Mouse (Mus musculus) kidney, embryonic 15.5 days (tissue): ENCODE measurements around the gene Acot8. TPM values are rescaled to one million over a fixed set of nuclear protein-coding genes. Genes with fewer than 3 reads are reported as not detected.
A peak's percentile ranks its signal among the peaks of the same experiment; 100 is the strongest.

Experiments used
- ATAC-seq: fragments of 200-750 bp; cut with Nextera tagmentation; replicated peaks from 2 replicates; pipeline ENCODE4 v1.8.0; 2017; ENCODE audit warnings: moderate TSS enrichment; ENCODE audit not compliant: low FRiP score
- H3K27ac ChIP-seq: fragments of 300-500 bp; sonication (generic); 2 replicates; pipeline ENCODE4 v1.5.1; 2015; ENCODE audit warnings: mild to moderate bottlenecking, inconsistent platforms
- H3K27me3 ChIP-seq: fragments of 300-500 bp; sonication (generic); 2 replicates; pipeline ENCODE4 v1.6.1; 2015; ENCODE audit warnings: inconsistent platforms
- H3K36me3 ChIP-seq: fragments of 300-500 bp; sonication (generic); 2 replicates; pipeline ENCODE4 v1.6.1; 2015; ENCODE audit warnings: inconsistent platforms
- H3K4me1 ChIP-seq: fragments of 300-500 bp; sonication (generic); 2 replicates; pipeline ENCODE4 v1.6.1; 2015; ENCODE audit warnings: inconsistent platforms
- H3K4me2 ChIP-seq: fragments of 300-500 bp; sonication (generic); 2 replicates; pipeline ENCODE4 v1.6.1; 2015; ENCODE audit warnings: moderate library complexity, mild to moderate bottlenecking, inconsistent platforms
- H3K4me3 ChIP-seq: fragments of 300-500 bp; sonication (generic); replicated peaks from 2 replicates; pipeline ENCODE4 v1.5.1; 2015; ENCODE audit warnings: mild to moderate bottlenecking, inconsistent platforms
- H3K9ac ChIP-seq: fragments of 300-500 bp; sonication (generic); 2 replicates; pipeline ENCODE4 v1.6.1; 2015; ENCODE audit warnings: mild to moderate bottlenecking, inconsistent platforms
- H3K9me3 ChIP-seq: fragments of 300-500 bp; sonication (generic); replicated peaks from 2 replicates; pipeline ENCODE4 v1.6.1; 2016; ENCODE audit warnings: inconsistent platforms
- WGBS: fragments of 180-500 bp; shearing (Covaris S2); methylation state at CpG from one replicate; pipeline ENCODE4 v1.1.7; 2015; ENCODE audit warnings: mixed read lengths; 5-methylcytosine and 5-hydroxymethylcytosine counted together
- polyA plus RNA-seq: library from polyadenylated mRNA; unstranded; fragments of >200 nt; fragmentation: Nextera tagmentation; extraction: Ambion mirVana; gene quantifications from 2 replicates; pipeline ENCODE4 v1.2.1, GENCODE M21; 2015

The Acot8 gene
- polyA plus RNA-seq, 1 experiment from 2014 or later, result 20.8 TPM

DNA sequence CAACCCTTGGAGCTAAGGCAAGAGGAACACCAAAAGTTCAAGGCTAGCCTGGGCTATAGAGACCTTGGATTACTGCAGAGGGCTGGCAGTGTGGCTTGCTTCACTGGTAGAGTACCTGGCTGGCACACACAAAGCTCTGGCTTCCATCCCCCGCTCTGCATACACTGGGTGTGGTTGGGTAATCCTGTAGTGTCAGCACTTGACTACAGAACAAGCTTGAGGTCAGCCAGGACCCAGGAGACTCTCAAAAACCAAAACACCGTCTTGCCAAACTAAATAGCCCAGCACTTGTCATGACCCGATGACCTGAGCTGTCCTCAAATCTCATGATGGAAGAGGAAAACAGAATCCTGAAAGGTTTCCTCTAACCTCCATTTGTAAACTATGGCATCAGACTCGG, 14.2 kb downstream of the Acot8 start:
- H3K4me1 ChIP-seq, result peaks cover 28% of the 10 kb centered on the region
- no peak overlapping the region for H3K4me2 ChIP-seq
- no peak for ATAC-seq
- H3K27me3 ChIP-seq, result no peaks in the 10 kb centered on the region
- H3K27ac ChIP-seq, result no peak overlapping the region
- H3K36me3 ChIP-seq, result peaks cover 63% of the 10 kb centered on the region
- H3K4me3 ChIP-seq, result no peak overlapping the region
- H3K9me3 ChIP-seq, result no peaks in the 10 kb centered on the region
- no peak overlapping the region for H3K9ac ChIP-seq
- 77% methylated on average over 4 of the region's 4 CpGs for WGBS

DNA sequence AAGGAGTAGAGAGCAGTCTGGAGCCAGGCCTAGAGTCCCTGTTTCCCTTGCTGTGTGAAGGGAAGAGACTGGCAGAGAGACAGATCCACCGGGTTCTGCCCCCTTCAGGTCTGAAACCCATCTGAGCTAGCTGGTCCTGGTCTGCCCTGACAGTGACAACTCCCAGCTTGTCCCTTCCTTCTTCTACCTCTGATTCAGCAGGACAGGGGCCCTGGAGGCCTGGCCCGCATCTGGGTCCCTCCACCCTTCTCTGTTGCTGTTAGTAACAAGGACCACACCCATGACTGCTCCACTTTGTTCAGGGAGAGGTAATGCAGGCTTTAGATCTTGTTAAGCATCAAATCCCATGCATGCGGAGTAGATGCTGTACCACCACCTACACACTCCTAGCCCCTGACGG, 16.3 kb downstream of the Acot8 start:
- H3K4me3 ChIP-seq, result no peak overlapping the region
- no peak overlapping the region for H3K9ac ChIP-seq
- no peak overlapping the region for H3K27ac ChIP-seq
- no peaks in the 10 kb centered on the region for H3K9me3 ChIP-seq
- WGBS, result 63% methylated on average over 4 of the region's 4 CpGs
- H3K4me1 ChIP-seq, result peaks cover 34% of the 10 kb centered on the region
- H3K27me3 ChIP-seq, result no peaks in the 10 kb centered on the region
- H3K36me3 ChIP-seq, result peaks cover 49% of the 10 kb centered on the region
- no peak for ATAC-seq
- no peak overlapping the region for H3K4me2 ChIP-seq

DNA sequence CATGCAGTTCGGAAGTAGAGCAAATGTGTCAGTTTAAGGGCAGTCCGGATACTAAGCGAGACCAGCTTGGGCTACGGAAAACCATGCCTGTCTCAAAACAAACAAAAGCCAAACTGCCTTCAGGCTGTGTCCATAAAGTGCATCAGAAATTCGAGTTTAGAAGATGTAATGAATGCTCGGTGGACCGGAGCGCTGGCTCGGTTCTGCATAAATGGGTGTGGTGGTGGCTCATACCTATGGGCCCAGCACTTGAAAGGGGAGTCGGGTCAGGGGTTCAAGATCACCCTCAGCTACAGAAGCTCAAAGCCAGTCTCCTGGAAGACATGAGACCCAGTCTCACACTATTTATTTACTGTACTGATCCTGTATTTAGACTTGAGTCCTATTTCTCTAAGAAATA, 16.9 kb downstream of the Acot8 start:
- no peak overlapping the region; the same call in 1 of the 2 replicates for H3K4me2 ChIP-seq
- H3K9ac ChIP-seq, result no peak overlapping the region
- H3K36me3 ChIP-seq, result peaks cover 43% of the 10 kb centered on the region
- H3K27ac ChIP-seq, result no peak overlapping the region
- no peaks in the 10 kb centered on the region for H3K27me3 ChIP-seq
- WGBS, result 68% methylated on average over 10 of the region's 10 CpGs
- no peak for ATAC-seq
- peaks cover 34% of the 10 kb centered on the region for H3K4me1 ChIP-seq
- no peaks in the 10 kb centered on the region for H3K9me3 ChIP-seq
- no peak overlapping the region for H3K4me3 ChIP-seq

DNA sequence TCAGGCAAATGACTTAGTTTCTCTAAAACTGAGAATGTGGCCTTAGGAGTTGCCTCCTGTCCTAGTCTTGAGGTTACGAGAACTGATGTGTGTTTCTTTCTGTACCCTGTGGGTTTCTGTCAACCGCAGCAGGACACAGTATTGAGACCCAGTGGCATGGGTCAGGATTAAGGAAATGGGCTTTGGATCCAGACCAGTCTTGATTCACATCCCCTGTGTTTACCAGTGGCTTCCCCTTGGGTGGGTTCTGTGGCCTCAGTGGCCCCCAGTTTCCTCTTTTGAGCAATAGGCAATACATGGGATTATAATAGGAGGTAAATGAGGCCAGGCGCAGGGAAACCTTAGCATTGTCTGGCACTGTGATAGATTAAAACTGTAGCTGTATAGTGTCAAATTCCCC, 17.6 kb downstream of the Acot8 start:
- H3K4me2 ChIP-seq, result peak overlapping the region; percentile 93
- no peaks in the 10 kb centered on the region for H3K27me3 ChIP-seq
- H3K4me3 ChIP-seq, result peak overlapping the region; percentile 77
- 0 out of 2 replicates have a peak overlapping the region, but pooled peaks have one; percentile 95 for H3K27ac ChIP-seq
- H3K36me3 ChIP-seq, result peaks cover 36% of the 10 kb centered on the region
- H3K4me1 ChIP-seq, result peaks cover 34% of the 10 kb centered on the region
- no peak for ATAC-seq
- 81% methylated on average over 3 of the region's 3 CpGs for WGBS
- 0 out of 2 replicates have a peak overlapping the region, but pooled peaks have one; percentile 79 for H3K9ac ChIP-seq
- no peaks in the 10 kb centered on the region for H3K9me3 ChIP-seq

DNA sequence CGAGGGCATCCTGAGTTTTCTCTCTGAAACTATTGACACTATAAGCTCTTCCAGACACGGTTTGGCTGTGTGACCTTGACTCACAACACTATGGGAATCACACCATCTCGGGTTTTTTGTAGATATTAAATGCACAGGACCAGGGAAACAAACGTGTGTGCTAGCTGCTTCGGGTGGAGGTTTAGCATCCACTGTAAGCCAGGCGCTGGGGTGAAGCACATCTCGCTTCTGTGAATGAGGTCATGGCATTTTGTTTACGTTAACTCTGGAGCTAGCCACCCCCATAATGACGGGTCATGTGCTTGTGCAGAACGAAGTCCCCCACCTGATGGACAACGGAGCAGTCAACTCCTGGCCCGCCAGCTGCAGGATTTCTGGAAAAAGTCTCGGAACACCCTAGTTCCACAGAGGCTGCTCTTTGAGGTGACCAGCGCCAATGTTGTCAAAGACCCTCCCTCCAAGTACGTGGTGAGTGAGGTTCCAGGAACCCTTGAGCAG, 18.2 kb downstream of the Acot8 start:
- ATAC-seq, result peak; percentile 16; the same call in 1 of the 2 replicates
- H3K36me3 ChIP-seq, result peaks cover 30% of the 10 kb centered on the region
- peak overlapping the region; percentile 77 for H3K4me3 ChIP-seq
- no peaks in the 10 kb centered on the region for H3K27me3 ChIP-seq
- WGBS, result 6% methylated on average over 15 of the region's 15 CpGs
- H3K27ac ChIP-seq, result peak overlapping the region; percentile 95
- H3K9ac ChIP-seq, result peak overlapping the region; percentile 79
- H3K9me3 ChIP-seq, result no peaks in the 10 kb centered on the region
- H3K4me2 ChIP-seq, result peak overlapping the region; percentile 93
- peaks cover 34% of the 10 kb centered on the region for H3K4me1 ChIP-seq

DNA sequence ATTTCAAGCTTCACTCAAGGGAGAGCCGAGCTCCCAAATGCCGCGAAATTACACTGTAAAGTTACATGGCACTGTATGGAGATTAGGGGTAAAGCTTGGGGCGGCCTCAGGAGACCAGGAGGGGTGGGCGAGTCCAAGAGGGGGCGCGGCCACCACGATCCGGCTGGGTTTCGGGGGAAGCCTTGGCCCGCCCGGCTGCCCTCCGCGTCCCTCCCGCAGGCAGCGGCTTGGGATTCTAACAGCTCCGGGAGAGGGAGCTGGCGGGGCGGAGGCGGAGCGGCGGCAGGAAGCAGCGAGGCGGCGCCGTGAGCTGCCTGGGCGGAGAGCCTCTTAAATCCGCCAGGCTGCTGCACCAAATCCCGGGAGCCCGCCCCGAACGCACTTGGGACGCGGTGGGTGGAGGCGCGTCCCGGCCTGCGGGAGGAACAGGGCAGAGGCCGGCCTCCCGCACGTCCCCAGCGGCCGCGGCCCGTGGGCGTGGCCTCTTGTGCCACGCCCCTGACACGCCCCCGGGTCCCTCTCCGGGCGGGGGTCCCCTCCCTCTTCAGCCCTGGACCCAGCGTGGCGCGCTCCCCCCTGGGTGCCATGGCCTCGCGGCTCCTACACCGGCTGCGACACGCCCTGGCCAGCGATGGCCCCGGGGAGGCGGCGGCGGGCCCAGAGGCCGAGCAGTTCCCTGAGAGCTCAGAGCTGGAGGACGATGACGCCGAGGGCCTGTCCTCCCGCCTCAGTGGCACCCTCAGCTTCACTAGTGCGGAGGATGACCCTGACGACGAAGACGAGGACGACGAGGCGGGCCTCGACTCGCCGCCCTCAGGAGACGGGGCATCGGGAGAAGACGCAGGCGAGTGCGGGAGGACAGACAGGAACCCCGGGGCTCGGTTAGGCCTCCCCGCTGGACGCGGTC, 18.9 kb downstream of the Acot8 start, which contains the start of gene Snx21:
Snx21 (plus strand) TSS at position 343 of the 907 bp plus-strand sequence.
- under 1% methylated on average over 81 of the region's 89 CpGs for WGBS

DNA sequence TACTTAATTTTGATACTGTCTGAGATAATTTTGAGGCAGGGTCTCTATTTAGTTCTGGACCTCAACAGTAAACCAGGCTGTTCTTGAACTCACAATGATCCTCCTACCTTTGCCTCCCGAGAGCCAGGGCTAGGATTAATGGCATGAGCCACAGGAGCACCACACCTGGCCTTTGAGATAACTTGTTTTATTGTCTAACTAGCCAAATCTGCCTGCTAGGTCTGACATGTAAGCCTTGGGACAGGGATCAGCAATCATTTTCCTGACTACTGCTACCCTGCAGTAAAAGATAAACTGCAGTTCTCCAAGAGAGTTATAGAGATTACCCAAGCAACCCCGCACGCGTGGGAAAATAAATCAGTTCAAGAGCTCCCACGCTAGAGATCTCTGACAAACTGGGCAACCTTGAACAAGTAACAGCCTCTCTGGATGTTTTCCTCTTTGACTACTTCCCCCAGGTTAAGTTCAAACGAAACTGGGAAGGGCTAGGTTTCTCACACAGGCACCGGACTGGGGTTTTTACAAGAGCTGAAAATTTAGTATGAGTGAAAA, 19.7 kb downstream of the Acot8 start:
- 6% methylated on average over 7 of the region's 7 CpGs for WGBS
- Histone ChIP-seq H3K4me2 (peak overlapping the region; percentile 93), H3K9ac (peak overlapping the region; percentile 79), H3K27me3 (no peaks in the 10 kb centered on the region), H3K4me3 (peak overlapping the region; percentile 77), H3K9me3 (no peaks in the 10 kb centered on the region), H3K4me1 (peaks cover 34% of the 10 kb centered on the region), H3K36me3 (peaks cover 15% of the 10 kb centered on the region), H3K27ac (peak overlapping the region; percentile 95)
- no peak; the same call in 1 of the 2 replicates for ATAC-seq

More for the DNA sequence above, 18.9 kb downstream of the Acot8 start, which contains the start of gene Snx21:
- Histone ChIP-seq H3K27ac (peak within 1 kb of the TSS; percentile 95), H3K9me3 (no peaks in the 10 kb centered on the region), H3K9ac (peak within 1 kb of the TSS; percentile 79), H3K4me1 (peaks cover 34% of the 10 kb centered on the region), H3K4me2 (peak within 1 kb of the TSS; percentile 93), H3K4me3 (peak within 1 kb of the TSS; percentile 77), H3K36me3 (peaks cover 23% of the 10 kb centered on the region), H3K27me3 (no peaks in the 10 kb centered on the region)
- peak; percentile 92 for ATAC-seq

DNA sequence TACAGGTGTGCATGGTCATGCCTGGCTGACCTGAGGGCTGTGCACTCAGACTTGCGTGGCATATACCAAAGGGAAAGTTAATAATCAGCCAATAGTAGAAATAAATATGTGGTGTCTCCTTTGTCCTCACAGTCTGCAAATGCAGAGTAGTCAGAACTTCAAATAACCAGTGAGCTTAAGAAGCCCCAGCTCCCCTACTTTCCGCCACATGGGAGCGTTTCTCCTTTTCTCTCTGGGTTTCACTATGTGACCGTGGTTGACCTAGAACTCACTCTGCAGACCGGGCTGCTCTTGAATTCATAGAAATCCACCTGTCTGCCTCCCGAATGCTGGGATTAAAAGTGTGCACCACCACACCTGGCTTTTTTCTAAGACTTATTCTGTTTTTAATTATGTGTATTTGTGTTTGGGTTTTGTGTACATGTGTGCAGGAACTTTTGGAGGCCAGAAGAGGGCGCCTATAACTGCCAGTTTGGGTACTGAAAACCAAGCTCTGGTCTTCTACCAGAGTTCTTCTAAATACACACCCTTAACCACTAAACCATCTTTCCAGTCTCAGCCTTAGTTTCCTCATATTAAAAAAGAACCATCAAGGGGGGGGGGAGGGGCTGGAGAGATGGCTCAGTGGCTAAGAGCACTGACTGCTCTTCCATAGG, 20.6 kb downstream of the Acot8 start:
- H3K9ac ChIP-seq, result no peak overlapping the region
- 0 out of 2 replicates have a peak overlapping the region, but pooled peaks have one; percentile 77 for H3K4me3 ChIP-seq
- ATAC-seq, result no peak
- WGBS, result 77% methylated on average over 7 of the region's 7 CpGs
- H3K4me2 ChIP-seq, result no peak overlapping the region
- peaks cover 9% of the 10 kb centered on the region; the same call in 1 of the 2 replicates for H3K36me3 ChIP-seq
- H3K27ac ChIP-seq, result no peak overlapping the region
- no peaks in the 10 kb centered on the region for H3K9me3 ChIP-seq
- peaks cover 34% of the 10 kb centered on the region for H3K4me1 ChIP-seq
- no peaks in the 10 kb centered on the region for H3K27me3 ChIP-seq

DNA sequence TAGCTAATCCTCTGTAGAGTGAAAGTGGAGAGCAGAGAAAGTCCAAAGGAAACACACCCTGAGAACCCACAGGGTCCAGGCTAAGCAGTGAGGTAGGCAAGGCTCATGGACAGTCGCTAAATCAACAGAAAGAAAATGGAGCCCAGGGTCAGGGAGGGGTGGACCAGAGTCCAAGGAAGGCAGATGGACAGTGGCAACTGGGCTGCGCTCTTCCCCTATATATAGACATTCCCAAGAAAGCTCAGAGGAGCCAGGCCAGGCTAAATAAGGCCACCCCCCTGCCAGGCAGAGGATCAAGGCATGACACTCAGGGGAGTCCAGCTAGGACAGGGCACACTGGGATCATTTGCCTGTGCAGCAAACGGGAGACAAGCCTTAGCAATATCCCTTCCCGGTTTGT, 22.8 kb downstream of the Acot8 start:
- no peak for ATAC-seq
- no peaks in the 10 kb centered on the region for H3K9me3 ChIP-seq
- no peaks in the 10 kb centered on the region for H3K27me3 ChIP-seq
- H3K9ac ChIP-seq, result no peak overlapping the region
- peaks cover 17% of the 10 kb centered on the region for H3K4me1 ChIP-seq
- no peak overlapping the region for H3K4me3 ChIP-seq
- H3K27ac ChIP-seq, result no peak overlapping the region
- H3K4me2 ChIP-seq, result no peak overlapping the region
- 76% methylated on average over 4 of the region's 4 CpGs for WGBS
- H3K36me3 ChIP-seq, result no peaks in the 10 kb centered on the region

DNA sequence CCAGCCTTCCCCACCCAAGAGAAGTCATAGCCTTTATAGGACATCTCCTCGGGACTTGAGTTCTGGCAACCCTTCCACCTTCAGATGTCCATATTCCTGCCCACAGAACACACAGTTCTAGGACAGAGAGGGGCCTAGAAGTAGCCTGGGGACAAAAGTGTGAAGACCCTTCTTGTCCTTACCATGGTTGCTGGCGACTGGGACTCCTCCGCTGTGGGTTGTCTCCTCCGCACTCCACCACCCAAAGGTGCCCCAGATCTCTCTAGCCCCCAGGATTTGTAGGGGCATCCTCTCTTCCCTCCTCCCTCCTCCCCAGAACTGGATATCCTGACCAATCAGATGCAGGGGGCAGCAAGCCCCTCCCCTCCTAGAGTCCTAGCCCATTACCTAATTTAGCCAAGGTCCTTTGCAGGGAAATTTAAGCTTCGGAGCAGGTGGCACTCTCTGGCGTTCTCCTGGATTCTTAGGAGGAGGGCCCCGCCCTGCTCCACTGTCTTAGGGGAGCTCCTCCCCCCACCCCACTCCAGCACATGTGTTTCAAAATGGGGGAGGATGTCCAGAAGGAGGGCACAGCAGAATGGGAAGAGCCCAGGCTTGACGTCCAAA, 25.1 kb downstream of the Acot8 start, which contains the start of gene Tnnc2:
Tnnc2 (minus strand) TSS at position 487 of the 606 bp plus-strand sequence.
- peaks cover under 1% of the 10 kb centered on the region for H3K4me1 ChIP-seq
- no peak within 1 kb of the TSS for H3K9ac ChIP-seq
- no peaks in the 10 kb centered on the region for H3K27me3 ChIP-seq
- no peak within 1 kb of the TSS for H3K27ac ChIP-seq
- WGBS, result 68% methylated on average over 8 of the region's 8 CpGs
- H3K9me3 ChIP-seq, result no peaks in the 10 kb centered on the region
- no peak for ATAC-seq
- H3K4me2 ChIP-seq, result no peak within 1 kb of the TSS
- no peaks in the 10 kb centered on the region for H3K36me3 ChIP-seq
- no peak within 1 kb of the TSS for H3K4me3 ChIP-seq

DNA sequence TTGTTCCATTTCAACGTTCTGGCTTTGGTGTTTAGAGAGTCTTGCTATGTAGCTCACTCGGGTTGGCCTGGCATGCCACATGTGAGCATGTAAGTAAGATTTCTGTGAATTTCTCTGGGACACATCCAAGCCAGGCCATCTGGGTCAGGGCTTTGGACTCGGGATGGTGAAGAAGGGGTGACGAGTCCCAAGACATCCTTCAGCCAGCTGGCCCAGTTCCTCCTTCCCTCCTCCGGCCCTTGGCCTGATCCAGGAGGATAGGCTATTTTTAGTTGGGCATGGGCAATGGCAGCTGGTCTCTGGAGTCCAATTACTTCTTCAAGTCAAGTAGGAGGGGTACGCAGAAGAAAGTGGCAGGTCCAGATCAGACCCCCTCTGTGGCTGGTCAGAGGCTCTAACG, 25.9 kb downstream of the Acot8 start:
- Histone ChIP-seq H3K9ac (no peak overlapping the region), H3K27ac (no peak overlapping the region), H3K36me3 (no peaks in the 10 kb centered on the region), H3K4me3 (no peak overlapping the region), H3K4me2 (no peak overlapping the region), H3K9me3 (no peaks in the 10 kb centered on the region), H3K27me3 (no peaks in the 10 kb centered on the region), H3K4me1 (no peaks in the 10 kb centered on the region)
- 77% methylated on average over 7 of the region's 7 CpGs for WGBS
- ATAC-seq, result no peak
